Mouse (Mus musculus) E14TG2a.4 (cell line): Measurements from ENCODE around the gene Fgd2.

Experiments
- CTCF ChIP-seq: conservative IDR thresholded peaks from 2 replicates; pipeline ENCODE4 v1.5.1; 2014; ENCODE audit warnings: low read length
- POU5F1 ChIP-seq: IDR thresholded peaks from 2 replicates; pipeline ENCODE4 v1.6.1; 2014; ENCODE audit warnings: low read length, borderline replicate concordance

DNA sequence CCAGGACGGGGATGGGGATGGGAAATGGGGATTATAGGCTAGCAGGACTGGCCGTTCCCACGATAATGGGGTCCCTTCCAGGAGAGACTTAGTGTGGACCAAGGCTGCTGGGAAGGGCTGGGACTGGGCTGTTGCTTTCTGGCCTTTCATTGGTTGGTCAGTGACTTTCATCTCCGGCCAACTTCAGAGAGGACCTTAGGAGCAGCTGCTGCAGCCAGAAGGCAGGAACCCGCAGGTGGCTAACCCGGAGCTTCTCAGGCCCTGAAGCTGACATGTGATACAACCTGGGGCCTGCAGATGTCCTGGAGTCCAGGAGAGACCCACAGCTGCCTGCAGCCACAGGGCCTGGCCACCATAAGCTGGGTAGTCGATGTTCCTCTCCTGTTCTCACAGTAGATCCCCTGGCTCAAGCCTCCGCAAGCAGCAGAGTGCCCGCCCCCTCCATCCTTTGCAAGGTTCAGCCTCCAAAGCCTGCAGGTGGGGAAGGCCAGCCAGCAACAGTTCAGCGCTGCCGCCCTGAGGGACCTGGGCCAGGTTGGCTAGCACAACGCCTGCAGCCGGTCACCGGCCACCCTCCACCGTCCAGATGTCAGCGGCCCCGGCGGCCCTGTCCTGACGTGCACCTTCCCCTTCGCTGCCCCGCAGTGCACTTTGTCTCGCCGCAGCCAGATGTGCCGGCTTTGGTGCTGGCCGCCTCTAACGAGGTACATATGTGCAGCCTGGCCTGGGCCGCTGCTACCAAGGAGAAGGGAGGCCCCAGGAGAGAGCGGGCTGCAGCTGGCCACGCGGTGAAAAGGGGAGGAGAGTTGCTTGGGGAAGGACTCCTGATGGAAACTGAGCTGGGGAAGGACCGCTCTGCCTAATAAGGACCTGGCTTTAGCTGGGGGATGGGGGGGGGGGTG, 55.3 kb downstream of the Fgd2 start:
- TF ChIP-seq CTCF (no peak), POU5F1 (no peak)
